Mouse (Mus musculus) heart, postnatal 0 days (tissue): Measurements from ENCODE around the gene Akr1c21. TPM values are rescaled to one million over a fixed set of nuclear protein-coding genes. Genes with fewer than 3 reads are reported as not detected.
A peak's percentile ranks its signal among the peaks of the same experiment; 100 is the strongest.

ENCODE experiments used
- ATAC-seq: fragments of 200-750 bp; cut with Nextera tagmentation; 2 replicates; pipeline ENCODE4 v1.8.0; 2017; ENCODE audit warnings: low read depth, moderate number of reproducible peaks, moderate library complexity; ENCODE audit not compliant: insufficient read depth
- DNase-seq: peaks from one replicate; pipeline ENCODE4 v3.0.0-alpha.2; 2016; ENCODE audit warnings: low spot score
- H3K27ac ChIP-seq: fragments of 300-500 bp; sonication (generic); 2 replicates; pipeline ENCODE4 v1.5.1; 2014; ENCODE audit warnings: low read depth, mild to moderate bottlenecking
- H3K27me3 ChIP-seq: fragments of 300-500 bp; sonication (generic); 2 replicates; pipeline ENCODE4 v1.6.1; 2014; ENCODE audit warnings: low read length, mixed read lengths; ENCODE audit not compliant: control insufficient read depth, insufficient read depth
- H3K36me3 ChIP-seq: fragments of 300-500 bp; sonication (generic); replicated peaks from 2 replicates; pipeline ENCODE4 v1.6.1; 2014; ENCODE audit warnings: low read length, mixed read lengths; ENCODE audit not compliant: control insufficient read depth, insufficient read depth
- H3K4me1 ChIP-seq: fragments of 300-500 bp; sonication (generic); 2 replicates; pipeline ENCODE4 v1.6.1; 2014; ENCODE audit warnings: antibody characterized with exemption; ENCODE audit not compliant: control insufficient read depth, insufficient read depth
- H3K4me2 ChIP-seq: fragments of 300-500 bp; sonication (generic); 2 replicates; pipeline ENCODE4 v1.6.1; 2014; ENCODE audit warnings: low read depth, mild to moderate bottlenecking, low read length, moderate library complexity
- H3K4me3 ChIP-seq: fragments of 300-500 bp; sonication (generic); 2 replicates; pipeline ENCODE4 v1.5.1; 2014; ENCODE audit warnings: low read depth, low read length
- H3K9ac ChIP-seq: fragments of 300-500 bp; sonication (generic); replicated peaks from 2 replicates; pipeline ENCODE4 v1.6.1; 2014; ENCODE audit warnings: low read depth, low read length, mixed read lengths
- H3K9me3 ChIP-seq: fragments of 300-500 bp; sonication (generic); replicated peaks from 2 replicates; pipeline ENCODE4 v1.6.1; 2016; ENCODE audit warnings: low read length; ENCODE audit not compliant: control insufficient read depth
- CTCF ChIP-seq: IDR thresholded peaks from 2 replicates; pipeline ENCODE4 v1.5.1; 2016; ENCODE audit warnings: antibody characterized with exemption, control low read depth, low read depth
- EP300 ChIP-seq: IDR thresholded peaks from 2 replicates; pipeline ENCODE4 v1.6.1; 2016; ENCODE audit warnings: antibody characterized with exemption, low read depth
- WGBS: fragments of 180-500 bp; shearing (Covaris S2); extraction: QIAGEN DNeasy Blood & Tissue Kit; methylation state at CpG from one replicate; pipeline ENCODE4 v1.1.7; 2014; 5-methylcytosine and 5-hydroxymethylcytosine counted together
- polyA plus RNA-seq: library from polyadenylated mRNA; unstranded; fragments of >200 nt; fragmentation: Nextera tagmentation; extraction: Ambion mirVana; gene quantifications from 2 replicates; pipeline ENCODE4 v1.2.1, GENCODE M21; 2015
- total RNA-seq: library from RNA; depleted of rRNA; stranded (reverse); fragments of >200 nt; gene quantifications from 2 replicates; pipeline ENCODE4 v1.2.3, GENCODE M21; 2014; ENCODE audit warnings: low replicate concordance; rRNA removed

The Akr1c21 gene
- total and polyA plus RNA-seq, 2 experiments from 2014 or later: not detected

- no peak overlapping the region for H3K27ac ChIP-seq
- TF ChIP-seq CTCF (no peak), EP300 (no peak)
- no peaks in the 10 kb centered on the region for H3K27me3 ChIP-seq
- H3K4me3 ChIP-seq: no peak overlapping the region
- H3K36me3 ChIP-seq: peaks cover 4% of the 10 kb centered on the region; the same call in 1 of the 2 replicates
- H3K4me2 ChIP-seq: no peak overlapping the region
- DNase-seq (no peak), ATAC-seq (no peak)
- WGBS: 80% methylated on average over 4 of the region's 4 CpGs
- H3K9me3 ChIP-seq: no peaks in the 10 kb centered on the region
- H3K4me1 ChIP-seq: 0 out of 2 replicates have a peak, but pooled peaks cover 3% of the 10 kb centered on the region
- H3K9ac ChIP-seq: no peak overlapping the region
These were observed 32.9 kb downstream of the Akr1c21 start for GRCm38 (mm10) chr13:4606821-4607220.

GRCm38 (mm10) chr13:4608530-4608929 lies 34.7 kb downstream of the Akr1c21 start:
- Histone ChIP-seq H3K36me3 (no peaks in the 10 kb centered on the region), H3K27me3 (no peaks in the 10 kb centered on the region), H3K27ac (peak overlapping the region; percentile 72), H3K4me2 (peak overlapping the region; percentile 80), H3K4me1 (0 out of 2 replicates have a peak, but pooled peaks cover 3% of the 10 kb centered on the region), H3K9ac (peak overlapping the region; percentile 76), H3K9me3 (no peaks in the 10 kb centered on the region), H3K4me3 (peak overlapping the region; percentile 64)
- peak; percentile 36 for ATAC-seq
- no peak for TF ChIP-seq EP300
- TF ChIP-seq CTCF: no peak
- peak; percentile 15 for DNase-seq
- 20% methylated on average over 9 of the region's 9 CpGs for WGBS

GRCm38 (mm10) chr13:4608961-4609409 lies 35.1 kb downstream of the Akr1c21 start, which contains the start of gene Akr1e1:
Akr1e1 (minus strand) TSS chr13:4609174.
- no peak for TF ChIP-seq EP300
- no peak for TF ChIP-seq CTCF
- Histone ChIP-seq H3K27ac (peak within 1 kb of the TSS; percentile 72), H3K9ac (peak within 1 kb of the TSS; percentile 76), H3K4me2 (peak within 1 kb of the TSS; percentile 80), H3K9me3 (no peaks in the 10 kb centered on the region), H3K27me3 (no peaks in the 10 kb centered on the region), H3K4me1 (0 out of 2 replicates have a peak, but pooled peaks cover 3% of the 10 kb centered on the region), H3K36me3 (no peaks in the 10 kb centered on the region), H3K4me3 (peak within 1 kb of the TSS; percentile 64)
- WGBS: 3% methylated on average over 10 of the region's 10 CpGs
- peak; percentile 95 for DNase-seq
- peak; percentile 100 for ATAC-seq

GRCm38 (mm10) chr13:4610902-4611301 lies 37.0 kb downstream of the Akr1c21 start:
- H3K27me3 ChIP-seq: no peaks in the 10 kb centered on the region
- no peak overlapping the region for H3K27ac ChIP-seq
- TF ChIP-seq CTCF (peak; percentile 39), EP300 (no peak)
- no peak overlapping the region for H3K4me2 ChIP-seq
- 0 out of 2 replicates have a peak, but pooled peaks cover 3% of the 10 kb centered on the region for H3K4me1 ChIP-seq
- H3K9me3 ChIP-seq: no peaks in the 10 kb centered on the region
- H3K9ac ChIP-seq: no peak overlapping the region
- H3K36me3 ChIP-seq: no peaks in the 10 kb centered on the region
- ATAC-seq: no peak
- no peak overlapping the region for H3K4me3 ChIP-seq
- no peak for DNase-seq

Other genes starting within 250 kb of the Akr1c21 start
- gene Akr1c6, start 139.8 kb upstream of the Akr1c21 start, total RNA-seq: not detected in 2 replicates
- gene Akr1c6, start 139.8 kb upstream of the Akr1c21 start, polyA plus RNA-seq: not detected in 2 replicates
- not detected in 2 replicates for gene Akr1c20, start 50.7 kb upstream of the Akr1c21 start, total RNA-seq
- gene Akr1c20, start 50.7 kb upstream of the Akr1c21 start, polyA plus RNA-seq: not detected in 2 replicates
- 9.0 and 26.9 TPM in 2 replicates for gene Akr1e1, start 35.1 kb downstream of the Akr1c21 start, total RNA-seq
- 37.3 and 39.2 TPM in 2 replicates for gene Akr1e1, start 35.1 kb downstream of the Akr1c21 start, polyA plus RNA-seq